Mouse (Mus musculus): ENCODE data around the gene Hs2st1.

DNA sequence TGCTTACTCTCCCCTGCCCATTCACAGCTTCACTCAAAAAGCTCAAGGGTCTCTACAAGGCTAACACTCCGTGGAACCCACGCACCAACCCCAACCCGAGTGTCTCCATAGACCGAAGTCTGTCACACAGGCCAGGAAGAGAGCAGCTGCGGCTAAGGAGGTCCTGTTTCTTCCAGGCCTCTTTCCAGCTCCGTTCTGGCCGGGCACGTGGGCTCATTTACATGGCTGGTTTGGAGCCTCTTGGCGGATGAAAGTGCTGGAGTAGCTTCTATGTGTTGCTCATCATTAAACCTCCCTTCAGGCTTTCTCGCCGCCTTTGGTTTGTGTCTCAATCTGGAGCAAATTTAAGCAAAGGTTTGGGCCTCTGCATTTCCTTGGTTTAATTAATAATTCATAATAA is 164.7 kb downstream of the Hs2st1 start:
- TF ChIP-seq EP300 (IDR thresholded peaks at IDR 0.05; ENCODE audit: low read depth) (no peak), CTCF (IDR thresholded peaks at IDR 0.05; ENCODE audit: low read depth) (no peak)

All from liver, postnatal 0 days (tissue).